Mouse (Mus musculus) ovary, postnatal 14 days (tissue): ENCODE results near the gene Pccb.

Experiments used
- DNase-seq: peaks from one replicate; pipeline ENCODE4 v3.0.0; 2022; ENCODE audit warnings: low spot score

Pccb gene

GRCm38 (mm10) chr9:100987006-100987405, 47.7 kb downstream of the Pccb start:
- DNase-seq = no peak

DNA sequence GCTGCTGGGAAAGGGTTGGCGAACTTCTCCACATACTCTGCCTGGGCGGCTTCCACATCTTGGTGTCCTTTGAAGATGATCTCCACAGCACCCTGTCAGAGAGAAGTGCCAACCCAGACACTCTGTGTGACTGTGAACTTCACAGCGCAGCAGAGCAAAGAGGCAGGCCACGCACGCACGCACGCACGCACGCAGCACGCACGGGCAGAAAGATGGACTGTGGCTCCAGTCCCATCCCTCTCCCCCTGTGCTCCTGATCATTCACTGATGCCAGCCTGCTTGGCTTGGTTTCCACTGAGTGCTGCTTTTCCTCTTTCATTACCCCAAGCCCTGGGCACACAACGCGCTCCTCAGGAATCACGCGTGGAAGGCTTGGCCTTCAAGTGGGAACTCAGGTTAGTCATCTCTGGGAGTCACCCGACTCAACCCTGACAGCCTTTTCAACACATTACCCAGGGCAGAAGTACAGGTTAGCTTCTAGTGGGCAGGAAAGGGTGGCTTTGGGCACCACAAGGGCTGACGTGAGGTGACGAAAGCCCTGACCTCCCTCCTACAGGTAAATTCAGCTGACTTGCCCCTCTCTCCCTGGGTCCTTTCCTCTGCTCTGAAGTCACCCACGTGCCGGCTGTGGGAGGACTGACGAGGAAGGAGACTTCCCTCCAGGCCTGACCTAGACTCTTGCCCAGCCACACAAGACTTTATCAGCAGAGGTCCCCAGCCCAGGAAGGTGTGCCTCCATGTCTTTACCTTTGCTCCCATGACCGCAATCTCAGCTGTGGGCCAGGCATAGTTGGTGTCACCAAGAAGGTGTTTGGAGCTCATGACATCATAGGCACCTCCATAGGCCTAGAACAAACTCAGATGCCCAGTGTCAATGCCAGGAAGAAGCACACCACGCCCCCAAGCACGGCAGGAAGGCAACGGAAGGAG, 50.1 kb downstream of the Pccb start:
- DNase-seq = no peak

DNA sequence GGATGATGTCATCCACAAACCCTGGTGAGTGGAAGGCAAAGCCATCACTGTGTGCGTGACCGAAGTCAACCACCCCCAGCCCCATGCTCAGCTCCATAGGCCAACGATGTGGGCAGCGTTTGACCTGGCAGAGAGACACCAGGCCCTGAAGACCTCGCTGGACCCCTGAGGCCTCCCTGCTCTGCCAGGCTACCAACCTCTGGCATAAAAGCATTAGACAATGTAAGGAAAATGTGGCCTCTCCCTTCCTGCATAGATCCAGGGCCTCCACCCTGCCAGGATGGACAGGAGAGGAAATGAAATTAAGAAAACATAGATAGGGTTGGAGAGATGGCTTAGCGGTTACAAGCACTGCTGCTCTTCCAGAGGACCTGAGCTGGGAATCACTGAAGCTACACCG, 51.9 kb downstream of the Pccb start:
- no peak for DNase-seq

GRCm38 (mm10) chr9:100979260-100979659, 55.4 kb downstream of the Pccb start:
- no peak for DNase-seq

GRCm38 (mm10) chr9:100978666-100979065, 56.0 kb downstream of the Pccb start:
- DNase-seq = no peak

GRCm38 (mm10) chr9:100969461-100969860, 65.2 kb downstream of the Pccb start:
- DNase-seq = no peak

DNA sequence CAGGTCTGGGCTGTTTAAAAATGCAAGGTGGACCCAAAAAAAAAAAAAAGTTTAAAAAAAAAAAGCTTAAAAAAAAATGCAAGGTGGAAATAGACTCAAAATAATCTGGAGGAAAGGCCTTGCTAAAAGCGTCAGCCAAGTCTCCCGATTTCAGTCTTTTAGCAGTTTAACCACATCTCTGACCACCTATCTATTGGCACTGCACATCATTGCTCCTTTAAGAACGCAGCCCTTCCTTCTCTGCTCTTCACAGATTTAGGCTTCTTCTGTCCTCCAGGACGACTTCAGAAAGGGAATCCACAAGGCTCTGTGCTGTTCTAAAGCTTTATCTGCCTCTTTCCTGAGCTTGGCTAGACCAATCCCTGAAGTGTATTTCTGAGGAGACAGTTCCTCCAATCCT, 70.6 kb downstream of the Pccb start:
- DNase-seq = no peak

GRCm38 (mm10) chr9:100963428-100963912, 71.2 kb downstream of the Pccb start:
- no peak for DNase-seq

DNA sequence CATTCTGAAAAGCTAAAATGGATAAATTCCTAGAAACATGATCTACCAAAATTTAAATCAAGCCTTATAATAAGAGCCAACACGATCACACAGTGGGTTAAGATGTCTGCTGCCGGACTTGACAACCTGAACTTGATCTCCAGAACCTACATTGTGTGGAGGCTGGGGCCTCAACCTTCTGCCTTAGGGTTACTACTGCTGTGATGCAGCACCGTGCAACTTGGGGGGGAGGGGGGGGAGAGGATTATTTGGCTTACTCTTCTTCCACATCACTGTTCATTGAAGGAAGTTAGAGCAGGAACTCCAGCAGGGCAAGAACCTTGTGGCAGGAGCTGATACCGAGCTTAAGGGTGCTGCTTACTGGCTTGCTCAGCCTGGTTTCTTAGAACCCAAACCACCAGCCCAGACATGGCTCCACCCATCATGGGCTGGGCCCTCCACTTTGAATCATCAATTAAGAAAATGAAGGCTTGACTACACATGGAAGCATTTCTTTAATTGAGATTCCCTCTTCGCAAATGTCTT, 71.7 kb downstream of the Pccb start:
- DNase-seq = no peak

DNA sequence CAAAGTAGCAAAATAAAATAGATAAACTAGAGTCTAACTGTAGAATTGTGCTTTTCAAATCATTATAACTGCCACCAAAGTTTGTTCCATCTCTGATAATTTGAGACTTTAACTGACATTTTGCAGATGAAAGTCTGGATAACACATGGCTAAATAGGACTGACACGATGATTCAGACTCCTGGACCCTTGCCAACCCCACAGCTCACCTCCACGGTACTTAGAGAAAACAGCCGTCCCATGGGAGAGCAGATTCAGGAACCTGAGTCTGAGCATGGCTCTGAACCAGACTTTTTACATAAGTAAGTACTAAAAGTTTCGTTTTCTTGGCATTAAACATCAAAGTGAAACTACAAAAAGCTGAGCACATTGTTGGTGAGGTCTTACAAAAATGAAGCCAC, 83.2 kb downstream of the Pccb start:
- no peak for DNase-seq

GRCm38 (mm10) chr9:100944677-100945365, 89.9 kb downstream of the Pccb start:
- no peak for DNase-seq

DNA sequence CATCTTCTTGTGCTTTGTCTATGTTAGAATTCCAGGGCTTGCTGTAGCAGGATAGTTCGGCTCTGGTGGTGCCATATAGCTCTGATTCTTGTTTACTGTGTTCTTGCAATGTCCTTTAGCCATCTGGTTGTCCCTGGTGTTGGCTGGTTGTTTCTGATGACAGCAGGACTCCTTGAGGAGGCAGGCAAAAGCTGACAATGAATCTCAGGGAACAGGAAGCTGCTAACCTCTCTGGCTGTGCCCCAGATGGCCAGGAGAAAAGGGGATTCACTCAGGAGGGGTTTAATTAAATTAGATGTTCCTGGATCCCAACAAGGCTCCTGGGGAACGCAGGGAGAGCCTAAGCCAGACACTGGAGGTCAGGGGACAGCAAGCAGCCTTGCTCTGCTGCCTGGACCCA, 92.7 kb downstream of the Pccb start:
- no peak for DNase-seq
